ENCODE assay signal across 8 mouse cellular contexts in genomic region chr10:88146707-88147477, GRCm38 (mm10). TPM values are rescaled to one million over a fixed set of nuclear protein-coding genes. Genes with fewer than 3 reads are reported as not detected.
A peak's percentile ranks its signal among the peaks of the same experiment; 100 is the strongest.
DNase-seq lines count a peak whose midpoint lies in the region; ATAC-seq and TF ChIP-seq lines count a peak whose summit lies in the region.

TSS of gene Parpbp (minus strand) at chr10:88146941.
TSS of gene Nup37 (plus strand) at chr10:88146992.

- peaks cover 14% of the 10 kb centered on the region for H3K4me1 ChIP-seq in heart, embryonic 11.5 days (ENCODE audit: control insufficient read depth, insufficient read depth, low read length)
- peaks cover 24% of the 10 kb centered on the region for H3K4me1 ChIP-seq in kidney, embryonic 16.5 days (ENCODE audit: insufficient read depth, low read length)
- H3K4me1 ChIP-seq in liver, adult 2 months (ENCODE audit: control insufficient read depth, insufficient read depth, low read length): no peaks in the 10 kb centered on the region; the same call in 1 of the 2 replicates

- under 1% methylated on average over 53 of the region's 53 CpGs for WGBS in heart, embryonic 11.5 days (ENCODE audit: insufficient replicate concordance)
- WGBS in kidney, embryonic 16.5 days: under 1% methylated on average over 53 of the region's 53 CpGs
- under 1% methylated on average over 53 of the region's 53 CpGs for WGBS in liver, adult 2 months

- no peak within 1 kb of the TSS for H3K27ac ChIP-seq in heart, embryonic 11.5 days (ENCODE audit: low read depth, low read length)
- H3K27ac ChIP-seq in kidney, embryonic 16.5 days (ENCODE audit: low read length): no peak within 1 kb of the TSS; the same call in 1 of the 2 replicates
- peak within 1 kb of the TSS; percentile 28 for H3K27ac ChIP-seq in liver, adult 2 months (replicated peaks; ENCODE audit: insufficient read depth, low read depth, low read length)

- peak within 1 kb of the TSS; percentile 71 for H3K4me3 ChIP-seq in heart, embryonic 11.5 days (ENCODE audit: low read depth, low read length)
- H3K4me3 ChIP-seq in kidney, embryonic 16.5 days (ENCODE audit: low read length): peak within 1 kb of the TSS; percentile 95
- H3K4me3 ChIP-seq in liver, adult 2 months (ENCODE audit: insufficient read depth, low read depth, low read length): peak within 1 kb of the TSS; percentile 78
- H3K4me3 ChIP-seq in myocyte: peak within 1 kb of the TSS; percentile 98

- peak within 1 kb of the TSS; percentile 87 for H3K9ac ChIP-seq in heart, embryonic 11.5 days (ENCODE audit: low read depth, low read length)
- H3K9ac ChIP-seq in kidney, embryonic 16.5 days (replicated peaks; ENCODE audit: low read length): peak within 1 kb of the TSS; percentile 90
- peak within 1 kb of the TSS; percentile 82 for H3K9ac ChIP-seq in liver, adult 2 months (ENCODE audit: low read depth, low read length)

- no peaks in the 10 kb centered on the region for H3K9me3 ChIP-seq in heart, embryonic 11.5 days (replicated peaks; ENCODE audit: control insufficient read depth, low read length)
- H3K9me3 ChIP-seq in kidney, embryonic 16.5 days (ENCODE audit: low read length): no peaks in the 10 kb centered on the region

- no peaks in the 10 kb centered on the region; the same call in 1 of the 2 replicates for H3K36me3 ChIP-seq in heart, embryonic 11.5 days (ENCODE audit: control insufficient read depth, insufficient read depth, low read length)
- H3K36me3 ChIP-seq in kidney, embryonic 16.5 days (ENCODE audit: insufficient read depth, low read length): peaks cover 14% of the 10 kb centered on the region
- H3K36me3 ChIP-seq in liver, adult 2 months (ENCODE audit: control insufficient read depth, insufficient read depth, low read length): peaks cover 7% of the 10 kb centered on the region
- no peaks in the 10 kb centered on the region for H3K36me3 ChIP-seq in myocyte (ENCODE audit: control insufficient read depth, insufficient read depth)
- H3K36me3 ChIP-seq in splenic B cell, adult 2 months (ENCODE audit: control insufficient read depth, insufficient read depth, low read length, poor library complexity, severe bottlenecking): no peaks in the 10 kb centered on the region; the same call in 1 of the 2 replicates

- no peaks in the 10 kb centered on the region for H3K27me3 ChIP-seq in heart, embryonic 11.5 days (ENCODE audit: control insufficient read depth, insufficient read depth, low read length)
- no peaks in the 10 kb centered on the region for H3K27me3 ChIP-seq in kidney, embryonic 16.5 days (ENCODE audit: insufficient read depth, low read length)
- no peaks in the 10 kb centered on the region for H3K27me3 ChIP-seq in liver, adult 2 months (ENCODE audit: control insufficient read depth, insufficient read depth, low read length)
- H3K27me3 ChIP-seq in myocyte (ENCODE audit: control insufficient read depth, insufficient read depth, insufficient read length): no peaks in the 10 kb centered on the region
- no peaks in the 10 kb centered on the region for H3K27me3 ChIP-seq in splenic B cell, adult 2 months (ENCODE audit: control insufficient read depth, insufficient read depth, low read length, poor library complexity, severe bottlenecking)

- H3K4me2 ChIP-seq in heart, embryonic 11.5 days: peak within 1 kb of the TSS; percentile 77
- peak within 1 kb of the TSS; percentile 68 for H3K4me2 ChIP-seq in kidney, embryonic 16.5 days (replicated peaks; ENCODE audit: low read depth, low read length)
- H3K4me2 ChIP-seq in myocyte (ENCODE audit: low read depth): peak within 1 kb of the TSS; percentile 91

- H3ac ChIP-seq in myocyte (ENCODE audit: control insufficient read depth, insufficient read length): peak within 1 kb of the TSS; percentile 7

- peak; percentile 90 to 91 for DNase-seq in B cell, adult 2 months
- DNase-seq in brain, adult 2 months (ENCODE audit: low read depth, low spot score): peak; percentile 85
- peak; percentile 63 for DNase-seq in liver, adult 2 months (ENCODE audit: extremely low read depth, low read depth, low spot score)
- DNase-seq in splenic B cell, adult 2 months (ENCODE audit: low read depth, low spot score): peak; percentile 90

- 0 out of 2 replicates have a peak, but pooled peaks have one; percentile 35 for TF ChIP-seq POLR2A in liver, adult 2 months (IDR thresholded peaks at IDR 0.05; ENCODE audit: extremely low read depth, insufficient read depth, low read length)
- no peak for TF ChIP-seq POLR2A in myocyte (IDR thresholded peaks at IDR 0.05; ENCODE audit: insufficient read length, low read depth)

- no peaks in the 10 kb centered on the region for H3K79me2 ChIP-seq in liver, adult 2 months (ENCODE audit: control insufficient read depth, insufficient read depth, low read length)
- H3K79me2 ChIP-seq in myocyte (ENCODE audit: control insufficient read depth, insufficient read depth): peaks cover 36% of the 10 kb centered on the region

- peak; percentile 98 for ATAC-seq in erythroblast, adult 5-6 weeks (replicated peaks; ENCODE audit: low FRiP score, poor library complexity, severe bottlenecking)
- ATAC-seq in heart, embryonic 11.5 days (replicated peaks; ENCODE audit: insufficient number of reproducible peaks, low FRiP score, low TSS enrichment): peak; percentile 96
- ATAC-seq in kidney, embryonic 16.5 days (ENCODE audit: low FRiP score, low TSS enrichment): peak; percentile 99

- TF ChIP-seq CTCF in liver, adult 2 months (IDR thresholded peaks at IDR 0.05; ENCODE audit: low read depth, low read length): 0 out of 2 replicates have a peak, but pooled peaks have one; percentile 4

TF ChIP-seq in myocyte, 11 proteins besides CTCF, POLR2A, EP300 and RAD21:
- TF ChIP-seq POLR2AphosphoS2 (IDR thresholded peaks at IDR 0.05; ENCODE audit: insufficient read length, low read depth): peak; percentile 93
- peak; percentile 97 for TF ChIP-seq E2F4 (IDR thresholded peaks at IDR 0.05; ENCODE audit: insufficient read depth)
- no peak for TF ChIP-seq TCF3 (IDR thresholded peaks at IDR 0.05; ENCODE audit: insufficient read length, low read depth)
TF ChIP-seq in myocyte: peak in this region for 2.

RNA-seq across cellular contexts. Expression of gene Parpbp, which starts in this region (rescaled TPM):
- total RNA-seq in erythroblast, adult 5-6 weeks (2015; ENCODE audit: low replicate concordance): 10.2 and 14.8 TPM in 2 replicates
- total RNA-seq in erythroblast, adult 5-6 weeks (2017; ENCODE audit: low replicate concordance): 9.9 and 19.1 TPM in 2 replicates
- 14.8 and 15.1 TPM in 2 replicates for polyA plus RNA-seq in heart, embryonic 11.5 days (2014; fragmentation: Nextera tagmentation; extraction: Ambion mirVana)
- 11.2 and 13.5 TPM in 2 replicates for polyA plus RNA-seq in kidney, embryonic 16.5 days (2015; fragmentation: Nextera tagmentation; extraction: Ambion mirVana)
- total RNA-seq in liver, adult 2 months (2014; rRNA removed): 0.09 and 0.67 TPM in 2 replicates
- 0.02 TPM in 1 of 2 replicates, not detected in the other for polyA plus RNA-seq in liver, adult 2 months (2012; rRNA removed)
- 1.9 TPM for polyA plus RNA-seq in myocyte (2012; fragmentation: generic; extraction: Trizol)

RNA-seq across cellular contexts. Expression of gene Nup37, which starts in this region (rescaled TPM):
- total RNA-seq in erythroblast, adult 5-6 weeks (2015; ENCODE audit: low replicate concordance): 9.8 and 18.6 TPM in 2 replicates
- 7.5 and 13.1 TPM in 2 replicates for total RNA-seq in erythroblast, adult 5-6 weeks (2017; ENCODE audit: low replicate concordance)
- polyA plus RNA-seq in heart, embryonic 11.5 days (2014; fragmentation: Nextera tagmentation; extraction: Ambion mirVana): 44.2 and 46.7 TPM in 2 replicates
- 72.3 and 74.4 TPM in 2 replicates for polyA plus RNA-seq in kidney, embryonic 16.5 days (2015; fragmentation: Nextera tagmentation; extraction: Ambion mirVana)
- total RNA-seq in liver, adult 2 months (2014; rRNA removed): 8.9 and 11.3 TPM in 2 replicates
- polyA plus RNA-seq in liver, adult 2 months (2012; rRNA removed): 2.4 and 3.4 TPM in 2 replicates
- polyA plus RNA-seq in myocyte (2012; fragmentation: generic; extraction: Trizol): 11.9 TPM
